Mouse (Mus musculus) retina, postnatal 1 day (tissue): ENCODE measurements around the gene Ccdc40.

Experiments used
- DNase-seq: peaks from one replicate; pipeline ENCODE4 v3.0.0-alpha.2; 2012

Gene Ccdc40

GRCm38 (mm10) chr11:119228091-119228781 lies at the start of gene Ccdc40, which contains the start of gene Tbc1d16:
Gene Ccdc40, plus strand, starts transcription at chr11:119228572.
Gene Tbc1d16, minus strand, starts transcription at chr11:119228499.
- peak; percentile 86 for DNase-seq

- peak; percentile 39 for DNase-seq
Observed at GRCm38 (mm10) chr11:119180824-119181582, 47.4 kb upstream of the Ccdc40 start.

GRCm38 (mm10) chr11:119181861-119182395 lies 46.4 kb upstream of the Ccdc40 start:
- DNase-seq, result no peak

GRCm38 (mm10) chr11:119183684-119184310 lies 44.6 kb upstream of the Ccdc40 start:
- no peak for DNase-seq

- no peak for DNase-seq
Observed at GRCm38 (mm10) chr11:119186381-119186780, 42.0 kb upstream of the Ccdc40 start.

- peak; percentile 94 for DNase-seq
Observed at GRCm38 (mm10) chr11:119186989-119187799, 41.2 kb upstream of the Ccdc40 start.

GRCm38 (mm10) chr11:119187800-119188197 lies 40.6 kb upstream of the Ccdc40 start:
- no peak for DNase-seq

- DNase-seq, result peak; percentile 37
Observed at GRCm38 (mm10) chr11:119188389-119188788, 40.0 kb upstream of the Ccdc40 start.

GRCm38 (mm10) chr11:119189319-119189718 lies 39.1 kb upstream of the Ccdc40 start:
- DNase-seq, result no peak

GRCm38 (mm10) chr11:119190498-119190897 lies 37.9 kb upstream of the Ccdc40 start:
- peak; percentile 91 for DNase-seq

GRCm38 (mm10) chr11:119191606-119192081 lies 36.7 kb upstream of the Ccdc40 start:
- no peak for DNase-seq

GRCm38 (mm10) chr11:119192176-119192575 lies 36.2 kb upstream of the Ccdc40 start:
- no peak for DNase-seq

- no peak for DNase-seq
Observed at GRCm38 (mm10) chr11:119192605-119193004, 35.8 kb upstream of the Ccdc40 start.

GRCm38 (mm10) chr11:119197618-119198563 lies 30.5 kb upstream of the Ccdc40 start:
- peak; percentile 50 for DNase-seq

GRCm38 (mm10) chr11:119198564-119199232 lies 29.7 kb upstream of the Ccdc40 start:
- no peak for DNase-seq

GRCm38 (mm10) chr11:119199233-119199601 lies 29.2 kb upstream of the Ccdc40 start:
- no peak for DNase-seq

GRCm38 (mm10) chr11:119203423-119203822 lies 24.9 kb upstream of the Ccdc40 start:
- peak; percentile 50 for DNase-seq

GRCm38 (mm10) chr11:119205738-119206137 lies 22.6 kb upstream of the Ccdc40 start:
- no peak for DNase-seq

GRCm38 (mm10) chr11:119206562-119206961 lies 21.8 kb upstream of the Ccdc40 start:
- peak; percentile 78 for DNase-seq

GRCm38 (mm10) chr11:119207986-119208385 lies 20.4 kb upstream of the Ccdc40 start:
- no peak for DNase-seq
